Comparison of ENCODE assay signal across 17 mouse cellular contexts in genomic region chr12:10817516-10817915, GRCm38 (mm10).
"Had no signal": no experiment of that assay in that cellular context is flagged by ENCODE, and none has a peak within 500 bp of the region (broad histone marks: within the 10 kb centered on the region; RNA-seq: fewer than 3 reads in every experiment).

No protein-coding gene starts in this region.

- H3K27me3 ChIP-seq: limb, embryonic 12.5 days; limb, embryonic 15.5 days; midbrain, embryonic 12.5 days; midbrain, embryonic 15.5 days had no signal

- H3K4me1 ChIP-seq: limb, embryonic 12.5 days; limb, embryonic 15.5 days; midbrain, embryonic 12.5 days; midbrain, embryonic 15.5 days had no signal

- H3K4me3 ChIP-seq: limb, embryonic 12.5 days; limb, embryonic 15.5 days; midbrain, embryonic 12.5 days; midbrain, embryonic 15.5 days had no signal

- H3K4me2 ChIP-seq: limb, embryonic 12.5 days; limb, embryonic 15.5 days; liver, embryonic 11.5 days; lung, embryonic 14.5 days; midbrain, embryonic 12.5 days; midbrain, embryonic 15.5 days had no signal

- H3K27ac ChIP-seq: limb, embryonic 12.5 days; limb, embryonic 15.5 days; liver, embryonic 14.5 days; macrophage; midbrain, embryonic 12.5 days; midbrain, embryonic 15.5 days had no signal

- H3K36me3 ChIP-seq: limb, embryonic 12.5 days; limb, embryonic 15.5 days; midbrain, embryonic 12.5 days; midbrain, embryonic 15.5 days had no signal

- DNase-seq: kidney, adult 9 months; kidney, postnatal 14 days; kidney, postnatal 4 days; layer of hippocampus, postnatal 36 days; liver, postnatal 0 days; lung, embryonic 14.5 days; thymus, adult 2 months; thymus, postnatal 14 days; thymus, postnatal 4 days had no signal

- ATAC-seq: liver, postnatal 0 days; lung, postnatal 0 days; midbrain, embryonic 15.5 days had no signal

- H3K9me3 ChIP-seq: limb, embryonic 12.5 days; limb, embryonic 15.5 days; midbrain, embryonic 12.5 days; midbrain, embryonic 15.5 days had no signal

- H3K9ac ChIP-seq: limb, embryonic 12.5 days; limb, embryonic 15.5 days; liver, embryonic 14.5 days; liver, postnatal 0 days; lung, embryonic 14.5 days; midbrain, embryonic 12.5 days; midbrain, embryonic 15.5 days had no signal
